Mouse (Mus musculus) induced T-regulatory cell, adult 2 months (primary cell): ENCODE results near the gene Olfr159.
"Not testable (repeated sequence)": the region's sequence is repeated elsewhere in the genome, so short reads cannot be mapped to it uniquely, and the experiment has no call there.

Source experiments
- DNase-seq: peaks from one replicate; pipeline ENCODE4 v3.0.0-alpha.2; 2012; ENCODE audit warnings: low read depth

The Olfr159 gene

DNA sequence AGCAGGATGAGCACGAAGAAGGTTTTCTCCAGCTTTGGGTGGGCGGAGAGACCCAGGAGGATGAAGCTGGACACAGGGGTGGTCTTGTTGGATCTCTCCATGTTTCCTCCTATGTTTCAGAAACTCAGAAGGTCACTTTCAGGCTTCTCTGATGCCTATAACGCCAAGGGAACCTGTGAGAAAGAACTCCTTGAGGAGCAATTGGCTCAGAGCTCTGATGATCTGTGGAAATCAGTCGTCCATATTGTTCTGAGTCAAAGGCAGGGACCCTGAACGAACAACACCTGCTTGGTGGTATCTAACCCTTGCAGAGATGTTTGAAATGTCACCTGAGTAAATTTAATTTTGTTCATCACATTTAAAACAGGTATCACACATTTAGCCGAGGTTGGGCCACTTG, at the start of gene Olfr159:
Gene Olfr159 (minus strand): TSS at position 101 of the 400 bp plus-strand sequence.
- DNase-seq = no peak

- DNase-seq = no peak
Measured at GRCm38 (mm10) chr4:43798936-43799335, 28.1 kb upstream of the Olfr159 start.

DNA sequence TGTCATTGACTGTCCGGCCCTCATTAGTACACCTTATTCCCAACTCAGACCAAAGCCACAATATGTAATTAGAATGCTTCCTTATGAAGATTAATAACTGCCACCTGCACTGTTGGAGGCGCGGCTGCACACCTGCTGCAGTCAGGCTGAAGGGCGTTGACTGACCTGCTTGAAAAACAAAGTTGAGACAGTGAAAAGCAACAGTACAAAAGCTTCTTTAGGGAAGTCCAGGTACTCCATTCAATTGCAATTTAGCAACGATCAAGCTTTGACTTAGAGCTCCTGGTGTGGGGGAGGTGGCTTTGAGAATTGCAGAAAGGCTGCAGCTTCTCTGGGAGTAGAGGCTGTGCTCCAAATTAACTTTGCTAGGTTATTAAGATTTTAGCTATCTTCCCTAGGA, 25.0 kb upstream of the Olfr159 start:
- not testable (repeated sequence) for DNase-seq

DNA sequence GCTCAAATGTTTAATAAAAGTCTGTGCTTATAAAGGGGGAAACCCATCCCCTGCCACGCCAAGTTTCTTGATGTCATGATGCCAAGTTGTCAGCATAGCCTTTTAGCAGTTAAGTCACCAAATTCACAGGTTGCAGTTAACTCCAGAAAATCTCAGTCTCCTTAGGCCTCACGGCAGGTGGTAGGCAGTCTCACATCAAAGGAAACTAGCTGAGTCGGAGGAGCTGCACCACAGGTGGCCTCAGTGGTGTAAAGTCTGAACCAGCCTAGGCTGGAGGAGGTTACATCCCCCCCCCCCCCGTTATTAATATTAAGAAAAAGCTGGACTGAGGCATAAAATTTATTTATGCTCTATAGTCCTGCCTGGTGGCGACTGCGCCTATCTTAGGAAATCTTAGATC, 24.5 kb upstream of the Olfr159 start:
- no peak for DNase-seq

- no peak for DNase-seq
Measured at GRCm38 (mm10) chr4:43772304-43772703, 1.5 kb upstream of the Olfr159 start.

DNA sequence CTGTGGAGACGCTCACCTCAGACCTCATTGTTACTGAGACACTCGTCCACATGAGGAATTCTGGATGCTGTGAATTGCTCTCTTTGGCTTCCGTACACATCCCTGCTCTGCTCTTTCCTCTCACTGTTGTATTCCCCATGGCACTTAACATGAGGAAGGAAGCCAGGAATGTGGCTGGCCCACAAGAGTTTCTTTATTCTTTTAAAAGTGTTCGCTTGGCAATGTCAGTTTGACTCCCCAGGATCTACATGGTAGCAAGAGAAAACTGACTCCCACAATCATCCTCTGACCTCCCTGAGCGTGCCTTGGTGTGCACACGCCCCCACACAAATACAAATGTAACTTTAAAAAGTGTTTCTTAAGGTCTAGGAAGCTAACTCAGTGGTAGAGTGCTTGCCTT, 817 bp upstream of the Olfr159 start:
- no peak for DNase-seq

- no peak for DNase-seq
Measured at GRCm38 (mm10) chr4:43769374-43769773, 1.4 kb downstream of the Olfr159 start.

DNA sequence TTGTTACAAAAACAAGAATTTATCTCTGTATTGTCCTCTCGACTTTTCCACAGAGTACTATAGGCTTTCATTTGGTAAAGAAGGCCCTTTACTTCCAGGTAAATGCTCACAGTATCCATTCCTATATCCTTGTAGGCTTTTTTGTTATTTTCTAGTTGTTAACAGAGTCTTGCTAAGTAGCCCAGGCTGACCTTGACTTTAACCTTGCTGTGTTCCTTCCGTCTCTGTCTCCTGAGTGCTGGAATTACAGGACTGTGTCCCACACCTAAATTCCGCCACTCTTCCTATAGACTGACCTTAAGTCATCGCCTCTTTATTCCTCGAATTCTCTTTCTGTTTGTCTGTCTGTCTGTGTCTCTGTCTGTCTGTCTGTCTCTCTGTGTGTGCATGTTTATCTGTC, 2.5 kb downstream of the Olfr159 start:
- DNase-seq = no peak

DNA sequence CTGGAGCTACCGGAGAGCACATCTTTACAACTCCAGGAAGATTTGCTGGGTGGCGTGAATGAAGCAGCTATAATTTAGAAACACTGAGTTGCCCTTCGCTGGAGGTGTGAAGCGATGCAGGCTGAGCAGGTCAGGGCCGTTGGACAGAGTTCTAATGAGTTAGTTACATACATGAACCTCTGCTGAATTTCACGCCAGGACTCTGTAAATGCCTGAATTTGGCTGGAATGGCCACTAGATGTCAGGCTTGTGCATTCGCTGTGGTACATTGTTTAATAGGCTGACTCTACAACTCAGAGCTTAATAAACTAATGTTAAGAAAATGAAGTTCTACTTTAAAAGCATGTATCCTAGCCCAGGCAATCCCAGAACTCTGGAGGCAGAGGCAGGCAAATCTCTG, 7.4 kb downstream of the Olfr159 start:
- DNase-seq = peak; percentile 68

DNA sequence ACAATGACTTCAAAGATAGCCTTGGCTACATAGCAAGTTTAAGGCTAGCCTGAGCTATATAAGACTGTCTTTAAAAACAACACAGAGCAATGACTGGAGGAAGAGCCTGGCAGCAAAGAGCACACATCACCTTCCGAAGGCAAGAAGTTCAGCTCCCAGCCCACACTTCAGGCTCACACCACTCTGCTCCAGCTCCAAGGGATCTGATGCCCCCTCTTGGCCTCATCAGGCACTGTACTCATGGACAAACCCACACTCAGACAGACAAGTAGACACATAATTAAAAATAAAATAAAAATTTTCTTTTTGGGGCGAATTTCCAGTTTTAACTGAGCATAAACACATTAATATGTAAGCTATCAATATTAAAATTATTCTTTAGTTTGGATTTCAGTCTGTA, 9.5 kb downstream of the Olfr159 start:
- no peak for DNase-seq

GRCm38 (mm10) chr4:43760460-43760859, 10.3 kb downstream of the Olfr159 start:
- peak; percentile 42 for DNase-seq

- no peak for DNase-seq
Measured at GRCm38 (mm10) chr4:43759571-43760418, 11.0 kb downstream of the Olfr159 start.

DNA sequence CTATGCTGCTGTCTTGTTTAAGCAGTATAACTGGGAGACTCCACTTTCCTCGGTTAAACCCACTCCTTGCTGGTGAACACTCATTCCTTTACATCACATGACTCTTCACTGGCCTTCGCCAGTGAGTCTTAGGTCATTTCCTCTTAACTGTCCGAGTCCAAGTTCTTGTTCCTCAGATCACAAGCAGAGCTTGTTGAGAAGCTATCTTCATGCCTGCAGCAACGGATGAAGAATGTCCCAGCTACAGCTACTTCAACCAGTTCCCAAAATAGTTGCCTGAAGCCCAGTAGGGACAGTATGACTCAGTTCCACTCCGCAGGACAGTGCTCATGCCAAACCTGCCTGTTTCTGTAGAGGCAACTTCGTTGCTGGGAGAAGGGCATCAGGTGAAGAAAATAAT, 13.6 kb downstream of the Olfr159 start:
- no peak for DNase-seq

DNA sequence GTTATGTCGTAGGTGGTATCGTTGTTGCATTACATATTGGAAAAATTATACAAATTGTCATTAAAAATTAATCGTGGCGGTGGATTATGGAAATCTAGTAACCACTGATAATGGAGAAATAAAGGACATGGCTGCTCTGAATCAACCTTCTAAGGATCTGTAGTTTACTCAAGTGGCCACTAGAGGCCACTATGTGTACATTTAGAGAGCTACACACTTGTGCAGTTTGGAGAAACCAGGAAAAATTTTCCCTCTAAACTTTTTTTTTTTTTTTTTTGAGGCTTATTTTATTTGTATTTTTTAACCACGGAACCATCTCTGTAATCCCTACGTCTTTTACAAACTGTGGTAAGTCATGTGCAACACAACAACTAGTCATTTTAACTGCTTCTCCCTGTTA, 25.6 kb downstream of the Olfr159 start:
- DNase-seq = peak; percentile 48

GRCm38 (mm10) chr4:43743099-43743498, 27.7 kb downstream of the Olfr159 start:
- DNase-seq = no peak

GRCm38 (mm10) chr4:43742637-43743036, 28.2 kb downstream of the Olfr159 start:
- DNase-seq = no peak

DNA sequence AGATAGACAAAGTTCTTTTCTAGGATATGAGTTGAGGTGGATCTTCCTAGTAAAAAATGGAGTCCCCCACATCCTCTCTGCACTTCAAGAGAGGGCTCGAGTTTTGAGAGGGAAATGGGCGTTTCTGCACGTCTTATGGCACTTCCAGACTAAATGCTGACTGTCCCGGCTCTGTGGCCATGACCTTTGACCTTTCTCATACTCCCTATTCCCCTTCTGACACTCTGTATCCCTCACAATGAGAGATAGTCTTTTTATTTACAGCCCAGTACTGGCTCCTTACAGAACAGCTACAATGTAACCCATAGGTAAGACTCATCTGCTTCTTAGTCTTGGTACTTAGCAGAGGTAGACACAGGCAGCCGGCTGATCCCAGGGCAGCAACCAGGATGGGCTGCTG, 29.3 kb downstream of the Olfr159 start:
- DNase-seq = no peak

DNA sequence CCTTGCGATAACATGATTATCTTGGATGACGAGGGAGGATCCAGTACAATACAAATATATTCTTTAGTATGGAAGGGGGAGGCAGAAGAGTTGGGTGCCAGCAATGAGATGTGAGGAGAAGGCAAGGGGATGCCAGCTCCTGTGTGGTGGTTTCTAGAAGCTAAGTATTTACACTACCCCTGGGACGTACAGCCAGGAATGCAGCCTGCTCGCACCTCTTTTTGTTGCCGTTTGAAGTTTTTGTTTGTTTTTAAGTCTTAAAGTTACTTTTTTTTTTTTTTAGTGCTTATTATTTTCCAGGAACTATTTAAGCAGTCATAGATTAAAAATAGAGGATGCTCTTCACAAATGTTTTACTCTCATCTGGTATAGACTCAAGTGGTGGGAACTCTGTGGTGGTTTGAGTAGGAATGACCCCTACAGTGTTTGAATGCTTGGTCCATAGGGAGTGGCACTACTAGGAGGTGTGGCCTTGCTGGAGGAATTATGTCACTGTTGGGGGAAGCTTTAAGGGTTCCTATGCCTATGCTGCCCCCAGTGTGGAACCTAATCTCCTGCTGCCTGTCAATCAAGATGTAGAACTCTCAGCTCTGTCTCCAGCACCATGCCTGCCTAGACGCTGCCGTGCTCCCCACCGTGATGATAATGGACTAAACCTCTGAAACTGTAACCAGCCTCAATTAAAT, 31.7 kb downstream of the Olfr159 start:
- no peak for DNase-seq

GRCm38 (mm10) chr4:43737144-43737543, 33.7 kb downstream of the Olfr159 start:
- no peak for DNase-seq

DNA sequence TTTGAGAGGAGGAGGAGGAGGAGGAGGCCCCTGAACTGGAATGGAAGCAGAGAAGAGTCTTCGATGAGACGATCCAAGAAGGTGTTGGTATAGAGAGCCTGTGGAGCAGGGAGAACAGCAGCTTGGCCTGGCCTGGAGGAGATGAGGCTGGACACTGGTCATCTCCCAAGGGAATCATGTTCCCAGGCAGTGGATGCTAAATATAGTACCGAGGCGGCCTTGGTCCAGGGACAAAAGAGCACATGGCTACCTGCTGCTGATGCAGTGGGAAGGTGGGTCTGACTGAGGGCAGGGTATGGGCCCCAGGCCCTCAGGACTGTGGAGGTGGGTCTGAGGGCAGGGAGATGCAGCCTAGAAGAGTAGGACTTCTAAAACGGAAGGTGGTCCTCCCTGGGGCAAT, 37.6 kb downstream of the Olfr159 start:
- no peak for DNase-seq

GRCm38 (mm10) chr4:43732171-43732570, 38.6 kb downstream of the Olfr159 start:
- DNase-seq = no peak

DNA sequence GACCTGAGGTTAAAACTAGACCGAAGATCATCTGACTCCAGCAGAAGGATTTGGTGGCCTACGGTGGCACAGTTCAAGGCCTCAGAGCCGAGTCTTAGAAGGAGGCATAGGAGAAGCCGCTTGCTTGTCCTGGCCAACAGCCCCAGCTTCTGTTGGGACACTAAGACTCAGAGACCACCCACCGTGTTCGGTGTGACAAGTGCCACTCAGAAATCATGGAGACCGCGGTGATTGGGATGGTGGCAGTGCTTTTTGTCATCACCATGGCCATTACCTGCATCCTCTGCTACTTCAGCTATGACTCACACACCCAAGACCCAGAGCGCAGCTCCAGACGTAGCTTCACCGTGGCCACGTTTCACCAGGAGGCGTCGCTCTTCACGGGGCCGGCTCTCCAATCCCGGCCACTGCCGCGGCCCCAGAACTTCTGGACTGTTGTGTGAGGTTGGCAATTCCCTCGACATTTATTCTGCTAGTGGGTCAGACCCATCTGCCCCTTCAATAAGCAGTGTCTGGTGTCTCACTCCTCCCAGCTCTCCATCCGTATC, 40.0 kb downstream of the Olfr159 start:
- DNase-seq = no peak
